Mouse (Mus musculus): ENCODE measurements around the gene Maneal. TPM values are rescaled to one million over a fixed set of nuclear protein-coding genes. Genes with fewer than 3 reads are reported as not detected.
A peak's percentile ranks its signal among the peaks of the same experiment; 100 is the strongest.

Maneal gene
- total RNA-seq (2017), result not detected in 2 replicates

- ATAC-seq (replicated peaks in 1 of 2; ENCODE audit: insufficient read depth in 1 of 2, low FRiP score in 2 of 2, low TSS enrichment in 1 of 2, low read depth in 1 of 2, poor library complexity in 2 of 2, severe bottlenecking in 2 of 2), result no peak
Measured at GRCm38 (mm10) chr4:124861283-124862188, at the start of gene Maneal. Gene Maneal (minus strand): TSS chr4:124862171.

- ATAC-seq (replicated peaks in 1 of 2; ENCODE audit: insufficient read depth in 1 of 2, low FRiP score in 2 of 2, low TSS enrichment in 1 of 2, low read depth in 1 of 2, poor library complexity in 2 of 2, severe bottlenecking in 2 of 2), result no peak
Measured at GRCm38 (mm10) chr4:124905971-124906822, 44.2 kb upstream of the Maneal start.

GRCm38 (mm10) chr4:124905417-124905816 lies 43.4 kb upstream of the Maneal start:
- no peak for ATAC-seq (replicated peaks in 1 of 2; ENCODE audit: insufficient read depth in 1 of 2, low FRiP score in 2 of 2, low TSS enrichment in 1 of 2, low read depth in 1 of 2, poor library complexity in 2 of 2, severe bottlenecking in 2 of 2)

GRCm38 (mm10) chr4:124899906-124900305 lies 37.9 kb upstream of the Maneal start:
- ATAC-seq (replicated peaks in 1 of 2; ENCODE audit: insufficient read depth in 1 of 2, low FRiP score in 2 of 2, low TSS enrichment in 1 of 2, low read depth in 1 of 2, poor library complexity in 2 of 2, severe bottlenecking in 2 of 2), result no peak

- ATAC-seq (replicated peaks in 1 of 2; ENCODE audit: insufficient read depth in 1 of 2, low FRiP score in 2 of 2, low TSS enrichment in 1 of 2, low read depth in 1 of 2, poor library complexity in 2 of 2, severe bottlenecking in 2 of 2), result no peak
Measured at GRCm38 (mm10) chr4:124898428-124898827, 36.5 kb upstream of the Maneal start.

GRCm38 (mm10) chr4:124894508-124895428 lies 32.8 kb upstream of the Maneal start:
- peak; percentile 36 to 53; a peak in 1 of 4 replicates for ATAC-seq (replicated peaks in 1 of 2; ENCODE audit: insufficient read depth in 1 of 2, low FRiP score in 2 of 2, low TSS enrichment in 1 of 2, low read depth in 1 of 2, poor library complexity in 2 of 2, severe bottlenecking in 2 of 2)

GRCm38 (mm10) chr4:124893769-124894168 lies 31.8 kb upstream of the Maneal start:
- no peak for ATAC-seq (replicated peaks in 1 of 2; ENCODE audit: insufficient read depth in 1 of 2, low FRiP score in 2 of 2, low TSS enrichment in 1 of 2, low read depth in 1 of 2, poor library complexity in 2 of 2, severe bottlenecking in 2 of 2)

- no peak for ATAC-seq (replicated peaks in 1 of 2; ENCODE audit: insufficient read depth in 1 of 2, low FRiP score in 2 of 2, low TSS enrichment in 1 of 2, low read depth in 1 of 2, poor library complexity in 2 of 2, severe bottlenecking in 2 of 2)
Measured at GRCm38 (mm10) chr4:124890831-124891230, 28.9 kb upstream of the Maneal start.

GRCm38 (mm10) chr4:124889935-124890334 lies 28.0 kb upstream of the Maneal start:
- no peak for ATAC-seq (replicated peaks in 1 of 2; ENCODE audit: insufficient read depth in 1 of 2, low FRiP score in 2 of 2, low TSS enrichment in 1 of 2, low read depth in 1 of 2, poor library complexity in 2 of 2, severe bottlenecking in 2 of 2)

- no peak for ATAC-seq (replicated peaks in 1 of 2; ENCODE audit: insufficient read depth in 1 of 2, low FRiP score in 2 of 2, low TSS enrichment in 1 of 2, low read depth in 1 of 2, poor library complexity in 2 of 2, severe bottlenecking in 2 of 2)
Measured at GRCm38 (mm10) chr4:124888702-124889101, 26.7 kb upstream of the Maneal start.

GRCm38 (mm10) chr4:124882151-124882729 lies 20.3 kb upstream of the Maneal start:
- ATAC-seq (replicated peaks in 1 of 2; ENCODE audit: insufficient read depth in 1 of 2, low FRiP score in 2 of 2, low TSS enrichment in 1 of 2, low read depth in 1 of 2, poor library complexity in 2 of 2, severe bottlenecking in 2 of 2), result peak in 1 of 2 experiments; percentile 64; a peak in 2 of 4 replicates

GRCm38 (mm10) chr4:124881341-124881908 lies 19.5 kb upstream of the Maneal start:
- no peak; a peak in 1 of 4 replicates for ATAC-seq (replicated peaks in 1 of 2; ENCODE audit: insufficient read depth in 1 of 2, low FRiP score in 2 of 2, low TSS enrichment in 1 of 2, low read depth in 1 of 2, poor library complexity in 2 of 2, severe bottlenecking in 2 of 2)

- ATAC-seq (replicated peaks in 1 of 2; ENCODE audit: insufficient read depth in 1 of 2, low FRiP score in 2 of 2, low TSS enrichment in 1 of 2, low read depth in 1 of 2, poor library complexity in 2 of 2, severe bottlenecking in 2 of 2), result no peak
Measured at GRCm38 (mm10) chr4:124880599-124880998, 18.6 kb upstream of the Maneal start, which contains the start of gene Epha10. Gene Epha10 (plus strand): TSS chr4:124880899.

GRCm38 (mm10) chr4:124872719-124873118 lies 10.7 kb upstream of the Maneal start:
- no peak for ATAC-seq (replicated peaks in 1 of 2; ENCODE audit: insufficient read depth in 1 of 2, low FRiP score in 2 of 2, low TSS enrichment in 1 of 2, low read depth in 1 of 2, poor library complexity in 2 of 2, severe bottlenecking in 2 of 2)

- ATAC-seq (replicated peaks in 1 of 2; ENCODE audit: insufficient read depth in 1 of 2, low FRiP score in 2 of 2, low TSS enrichment in 1 of 2, low read depth in 1 of 2, poor library complexity in 2 of 2, severe bottlenecking in 2 of 2), result peak; percentile 28 to 80; a peak in 2 of 4 replicates
Measured at GRCm38 (mm10) chr4:124860446-124860845, 1.5 kb downstream of the Maneal start.

GRCm38 (mm10) chr4:124858370-124858769 lies 3.6 kb downstream of the Maneal start:
- ATAC-seq (replicated peaks in 1 of 2; ENCODE audit: insufficient read depth in 1 of 2, low FRiP score in 2 of 2, low TSS enrichment in 1 of 2, low read depth in 1 of 2, poor library complexity in 2 of 2, severe bottlenecking in 2 of 2), result no peak
